Comparison of ENCODE assay signal across 8 mouse cellular contexts in genomic region chr14:7826151-7826937, GRCm38 (mm10). TPM values are rescaled to one million over a fixed set of nuclear protein-coding genes. Genes with fewer than 3 reads are reported as not detected.
DNase-seq lines count a peak whose midpoint lies in the region; ATAC-seq and TF ChIP-seq lines count a peak whose summit lies in the region.

No protein-coding gene starts in this region.

- peaks cover 6% of the 10 kb centered on the region for H3K4me1 ChIP-seq in ES-Bruce4 (ENCODE audit: control insufficient read depth, insufficient read depth, low read length)
- peaks cover 64% of the 10 kb centered on the region for H3K4me1 ChIP-seq in heart, embryonic 13.5 days
- H3K4me1 ChIP-seq in kidney, postnatal 0 days (replicated peaks; ENCODE audit: insufficient read depth, low read length): peaks cover 32% of the 10 kb centered on the region
- H3K4me1 ChIP-seq in midbrain, embryonic 12.5 days: peaks cover 26% of the 10 kb centered on the region

- no peak for TF ChIP-seq CTCF in ES-Bruce4 (IDR thresholded peaks at IDR 0.05; ENCODE audit: low read depth, low read length)
- TF ChIP-seq CTCF in kidney, postnatal 0 days (IDR thresholded peaks at IDR 0.05; ENCODE audit: low read depth): no peak

- H3K9me3 ChIP-seq in ES-Bruce4 (replicated peaks; ENCODE audit: control insufficient read depth, insufficient read depth, low read length, poor library complexity, severe bottlenecking): no peaks in the 10 kb centered on the region
- H3K9me3 ChIP-seq in heart, embryonic 13.5 days: no peaks in the 10 kb centered on the region
- H3K9me3 ChIP-seq in kidney, postnatal 0 days (replicated peaks; ENCODE audit: low read length): no peaks in the 10 kb centered on the region
- H3K9me3 ChIP-seq in midbrain, embryonic 12.5 days: no peaks in the 10 kb centered on the region

- TF ChIP-seq EP300 in ES-Bruce4 (IDR thresholded peaks at IDR 0.05; ENCODE audit: insufficient read depth, low read depth, low read length): 0 out of 2 replicates have a peak, but pooled peaks have one; percentile 22

- no peaks in the 10 kb centered on the region for H3K27me3 ChIP-seq in ES-Bruce4 (ENCODE audit: control insufficient read depth, insufficient read depth, low read length, poor library complexity, severe bottlenecking)
- H3K27me3 ChIP-seq in heart, embryonic 13.5 days (replicated peaks): no peaks in the 10 kb centered on the region
- H3K27me3 ChIP-seq in kidney, postnatal 0 days (ENCODE audit: insufficient read depth, low read length): no peaks in the 10 kb centered on the region
- H3K27me3 ChIP-seq in midbrain, embryonic 12.5 days: no peaks in the 10 kb centered on the region

- WGBS in heart, embryonic 13.5 days: 39% methylated on average over 10 of the region's 10 CpGs
- WGBS in kidney, postnatal 0 days: 33% methylated on average over 10 of the region's 10 CpGs
- WGBS in midbrain, embryonic 12.5 days: 39% methylated on average over 10 of the region's 10 CpGs

- ATAC-seq in heart, embryonic 13.5 days (ENCODE audit: extremely low read depth, insufficient number of reproducible peaks, low FRiP score, low TSS enrichment): no peak
- peak; percentile 86 for ATAC-seq in kidney, postnatal 0 days (replicated peaks; ENCODE audit: low FRiP score, low read depth)
- ATAC-seq in midbrain, embryonic 12.5 days (ENCODE audit: low FRiP score, low read depth): peak; percentile 61; the same call in 1 of the 2 replicates
- ATAC-seq in activated CD4-positive, CD25-positive, alpha-beta regulatory T cell, adult 4 months: no peak

- no peak overlapping the region for H3K4me3 ChIP-seq in ES-Bruce4 (ENCODE audit: low read depth, low read length)
- no peak overlapping the region for H3K4me3 ChIP-seq in heart, embryonic 13.5 days
- no peak overlapping the region for H3K4me3 ChIP-seq in kidney, postnatal 0 days (replicated peaks; ENCODE audit: low read depth, low read length)
- H3K4me3 ChIP-seq in midbrain, embryonic 12.5 days: no peak overlapping the region

- peak; percentile 37 for DNase-seq in embryo, embryonic 10 days (ENCODE audit: low spot score)
- DNase-seq in kidney, postnatal 0 days (ENCODE audit: low spot score): peak; percentile 56
- no peak for DNase-seq in thymus, postnatal 14 days
- DNase-seq in frontal cortex, postnatal 25 days (ENCODE audit: low spot score in 2 of 2): no peak

- no peaks in the 10 kb centered on the region for H3K36me3 ChIP-seq in ES-Bruce4 (ENCODE audit: control insufficient read depth, insufficient read depth, low read length, poor library complexity, severe bottlenecking)
- H3K36me3 ChIP-seq in heart, embryonic 13.5 days: no peaks in the 10 kb centered on the region
- no peaks in the 10 kb centered on the region for H3K36me3 ChIP-seq in kidney, postnatal 0 days (ENCODE audit: insufficient read depth, low read length)
- H3K36me3 ChIP-seq in midbrain, embryonic 12.5 days: no peaks in the 10 kb centered on the region

- 0 out of 2 replicates have a peak overlapping the region, but pooled peaks have one; percentile 10 for H3K27ac ChIP-seq in ES-Bruce4 (ENCODE audit: insufficient read depth, low read length)
- peak overlapping the region; percentile 88 for H3K27ac ChIP-seq in heart, embryonic 13.5 days (replicated peaks)
- H3K27ac ChIP-seq in kidney, postnatal 0 days: peak overlapping the region; percentile 90
- peak overlapping the region; percentile 62 for H3K27ac ChIP-seq in midbrain, embryonic 12.5 days (replicated peaks)

- no peak for TF ChIP-seq POLR2A in ES-Bruce4 (IDR thresholded peaks at IDR 0.05; ENCODE audit: insufficient read depth, low read length)

- peak overlapping the region; percentile 27 for H3K4me2 ChIP-seq in heart, embryonic 13.5 days
- H3K4me2 ChIP-seq in kidney, postnatal 0 days (ENCODE audit: low read length): no peak overlapping the region
- H3K4me2 ChIP-seq in midbrain, embryonic 12.5 days (replicated peaks): no peak overlapping the region

- H3K9ac ChIP-seq in ES-Bruce4 (ENCODE audit: low read depth, poor library complexity, severe bottlenecking): no peak overlapping the region
- peak overlapping the region; percentile 56 for H3K9ac ChIP-seq in heart, embryonic 13.5 days
- H3K9ac ChIP-seq in kidney, postnatal 0 days (ENCODE audit: low read depth, low read length): 0 out of 2 replicates have a peak overlapping the region, but pooled peaks have one; percentile 10
- no peak overlapping the region for H3K9ac ChIP-seq in midbrain, embryonic 12.5 days (replicated peaks)

RNA-seq across cellular contexts. Expression of gene Flnb, which starts 8.6 kb away (rescaled TPM):
- polyA plus RNA-seq in ES-Bruce4 (2011; ENCODE audit: insufficient read depth, insufficient read length, low read depth, missing spikeins): 326 and 328 TPM in 2 replicates
- 7.5 and 8.5 TPM in 2 replicates for polyA plus RNA-seq in heart, embryonic 13.5 days (2015; fragmentation: Nextera tagmentation; extraction: Ambion mirVana)
- 10.7 and 12.7 TPM in 2 replicates for polyA plus RNA-seq in kidney, postnatal 0 days (2015; fragmentation: Nextera tagmentation; extraction: Ambion mirVana)
- polyA plus RNA-seq in midbrain, embryonic 12.5 days (2016; fragmentation: Nextera tagmentation; extraction: Ambion mirVana): 21.3 and 23.4 TPM in 2 replicates
- polyA plus RNA-seq in activated CD4-positive, CD25-positive, alpha-beta regulatory T cell, adult 4 months (2017; shearing (Covaris generic)): 1 to 10 TPM; 5.1 to 6.6 TPM

RNA-seq across cellular contexts. Expression of gene Gm26661, which starts 35.0 kb away (rescaled TPM):
- polyA plus RNA-seq in ES-Bruce4 (2011; ENCODE audit: insufficient read depth, insufficient read length, low read depth, missing spikeins): not detected in 2 replicates
- polyA plus RNA-seq in heart, embryonic 13.5 days (2015; fragmentation: Nextera tagmentation; extraction: Ambion mirVana): not detected in 2 replicates
- not detected in 2 replicates for polyA plus RNA-seq in kidney, postnatal 0 days (2015; fragmentation: Nextera tagmentation; extraction: Ambion mirVana)
- polyA plus RNA-seq in midbrain, embryonic 12.5 days (2016; fragmentation: Nextera tagmentation; extraction: Ambion mirVana): not detected in 2 replicates
- not detected for polyA plus RNA-seq in activated CD4-positive, CD25-positive, alpha-beta regulatory T cell, adult 4 months (2017; shearing (Covaris generic))

Comparison
In these comparisons a context has a peak if more than half of its experiments do, and no peak if none do; other contexts are left out.
1. H3K27ac ChIP-seq: peak in every context shown above with its lines; median percentile 90 in kidney, postnatal 0 days; 88 in heart, embryonic 13.5 days; 62 in midbrain, embryonic 12.5 days; 10 in ES-Bruce4.
2. H3K9ac ChIP-seq: peak in heart, embryonic 13.5 days (single experiment) and kidney, postnatal 0 days (single experiment); none in ES-Bruce4 (single experiment) and midbrain, embryonic 12.5 days (single experiment).
3. DNase-seq: peak in embryo, embryonic 10 days (single experiment) and kidney, postnatal 0 days (single experiment); none in thymus, postnatal 14 days (single experiment) and frontal cortex, postnatal 25 days (0 of 2).
4. ATAC-seq: peak in kidney, postnatal 0 days (single experiment) and midbrain, embryonic 12.5 days (single experiment); none in heart, embryonic 13.5 days (single experiment) and activated CD4-positive, CD25-positive, alpha-beta regulatory T cell, adult 4 months (single experiment).
5. RNA of gene Flnb, which starts 8.6 kb away (polyA plus RNA-seq): 326 to 328 TPM in ES-Bruce4; 21.3 to 23.4 TPM in midbrain, embryonic 12.5 days, 10.7 to 12.7 TPM in kidney, postnatal 0 days, 7.5 to 8.5 TPM in heart, embryonic 13.5 days and 5.1 to 6.6 TPM in activated CD4-positive, CD25-positive, alpha-beta regulatory T cell, adult 4 months; every median in the first group is over 10 times any median in the second.